Mouse (Mus musculus): ENCODE measurements at regions not wholly inside any gene's neighbourhood (a gene's known extent, or its start where the extent isn't known, plus 50 kb on each side); places are given as distances from the start of the nearest gene placed in this dataset.

- Histone ChIP-seq H3K4me3 (ENCODE audit: low read length) (no peak overlapping the region), H3K27ac (ENCODE audit: low read length) (no peak overlapping the region), H3K4me2 (replicated peaks; ENCODE audit: low read depth, low read length) (no peak overlapping the region), H3K9ac (replicated peaks; ENCODE audit: low read length) (no peak overlapping the region), H3K36me3 (ENCODE audit: insufficient read depth, low read length) (no peaks in the 10 kb centered on the region), H3K4me1 (ENCODE audit: insufficient read depth, low read length) (peaks cover 6% of the 10 kb centered on the region), H3K27me3 (ENCODE audit: insufficient read depth, low read length) (no peaks in the 10 kb centered on the region), H3K9me3 (ENCODE audit: low read length) (no peaks in the 10 kb centered on the region)
- ATAC-seq (ENCODE audit: low FRiP score, low TSS enrichment), result no peak
- 80% methylated on average over 1 of the region's 1 CpGs for WGBS
Observed at GRCm38 (mm10) chr17:48645056-48645455, 190.4 kb downstream of the Unc5cl start.

DNA sequence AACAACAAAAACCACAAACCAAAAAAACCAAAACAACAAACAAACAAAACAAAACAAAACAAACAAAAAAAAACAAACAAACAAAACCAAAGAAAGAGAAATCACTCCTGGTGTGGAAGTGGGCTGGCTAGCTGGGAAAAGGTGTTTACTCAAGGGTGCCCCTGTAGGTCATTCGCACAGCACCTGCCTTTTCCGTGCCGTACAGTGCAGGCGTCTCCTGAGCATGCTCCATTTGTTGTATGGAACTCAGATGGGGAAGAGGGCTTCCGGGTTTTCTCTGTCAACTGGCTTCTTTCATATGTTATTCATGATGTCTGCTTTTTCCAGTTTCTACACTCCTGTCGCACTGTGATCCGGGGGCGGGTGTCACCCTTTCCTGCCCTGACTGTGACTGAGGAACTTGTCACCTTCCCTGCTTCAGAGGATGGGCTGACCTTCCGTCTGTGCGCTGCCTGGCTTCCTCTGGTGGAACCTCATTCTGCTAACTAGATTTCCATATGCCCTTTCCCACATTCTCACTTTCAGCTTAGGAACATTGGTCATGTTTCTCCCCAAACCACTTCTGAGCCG lies 192.0 kb downstream of the Unc5cl start:
- H3K4me1 ChIP-seq (ENCODE audit: insufficient read depth, low read length), result peaks cover 6% of the 10 kb centered on the region

DNA sequence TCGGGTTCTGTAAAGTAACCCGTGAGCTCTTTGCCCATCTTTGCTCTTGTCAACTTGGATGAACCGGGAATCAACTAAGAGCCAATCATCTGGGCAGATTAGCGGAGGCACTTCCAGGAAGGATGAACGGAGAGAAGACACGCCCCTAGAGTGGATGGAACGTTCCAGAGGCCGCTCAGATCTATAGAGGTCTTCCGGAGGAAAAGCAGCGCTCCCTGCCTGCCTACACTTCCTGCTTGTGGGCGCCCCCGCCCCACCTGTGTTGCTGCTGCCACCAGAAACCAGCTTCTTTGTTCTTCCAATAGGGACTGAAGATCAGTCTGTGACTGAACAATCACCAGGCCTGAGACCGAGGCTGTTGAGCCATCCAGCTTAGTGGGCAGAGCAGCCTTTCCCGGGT lies 192.7 kb downstream of the Unc5cl start:
- H3K36me3 ChIP-seq (ENCODE audit: insufficient read depth, low read length), result no peaks in the 10 kb centered on the region
- H3K4me1 ChIP-seq (ENCODE audit: insufficient read depth, low read length), result peaks cover 6% of the 10 kb centered on the region
- H3K9ac ChIP-seq (replicated peaks; ENCODE audit: low read length), result no peak overlapping the region
- H3K9me3 ChIP-seq (ENCODE audit: low read length), result no peaks in the 10 kb centered on the region
- 51% methylated on average over 14 of the region's 14 CpGs for WGBS
- H3K27ac ChIP-seq (ENCODE audit: low read length), result no peak overlapping the region
- peak overlapping the region; percentile 21 for H3K4me3 ChIP-seq (ENCODE audit: low read length)
- H3K4me2 ChIP-seq (replicated peaks; ENCODE audit: low read depth, low read length), result peak overlapping the region; percentile 49
- peak; percentile 61; the same call in 1 of the 2 replicates for ATAC-seq (ENCODE audit: low FRiP score, low TSS enrichment)
- H3K27me3 ChIP-seq (ENCODE audit: insufficient read depth, low read length), result no peaks in the 10 kb centered on the region

More for the DNA sequence above, 192.0 kb downstream of the Unc5cl start:
- 49% methylated on average over 11 of the region's 11 CpGs for WGBS
- Histone ChIP-seq H3K4me2 (replicated peaks; ENCODE audit: low read depth, low read length) (peak overlapping the region; percentile 49), H3K9ac (replicated peaks; ENCODE audit: low read length) (no peak overlapping the region), H3K9me3 (ENCODE audit: low read length) (no peaks in the 10 kb centered on the region), H3K27ac (ENCODE audit: low read length) (no peak overlapping the region), H3K36me3 (ENCODE audit: insufficient read depth, low read length) (no peaks in the 10 kb centered on the region), H3K4me3 (ENCODE audit: low read length) (peak overlapping the region; percentile 21), H3K27me3 (ENCODE audit: insufficient read depth, low read length) (no peaks in the 10 kb centered on the region)
- ATAC-seq (ENCODE audit: low FRiP score, low TSS enrichment), result no peak

GRCm38 (mm10) chr17:48650556-48650955 lies 195.9 kb downstream of the Unc5cl start:
- Histone ChIP-seq H3K4me3 (ENCODE audit: low read length) (no peak overlapping the region), H3K9me3 (ENCODE audit: low read length) (no peaks in the 10 kb centered on the region), H3K36me3 (ENCODE audit: insufficient read depth, low read length) (no peaks in the 10 kb centered on the region), H3K27ac (ENCODE audit: low read length) (no peak overlapping the region), H3K4me1 (ENCODE audit: insufficient read depth, low read length) (no peaks in the 10 kb centered on the region), H3K27me3 (ENCODE audit: insufficient read depth, low read length) (no peaks in the 10 kb centered on the region), H3K9ac (replicated peaks; ENCODE audit: low read length) (no peak overlapping the region), H3K4me2 (replicated peaks; ENCODE audit: low read depth, low read length) (no peak overlapping the region)
- 77% methylated on average over 13 of the region's 13 CpGs for WGBS
- no peak for ATAC-seq (ENCODE audit: low FRiP score, low TSS enrichment)

DNA sequence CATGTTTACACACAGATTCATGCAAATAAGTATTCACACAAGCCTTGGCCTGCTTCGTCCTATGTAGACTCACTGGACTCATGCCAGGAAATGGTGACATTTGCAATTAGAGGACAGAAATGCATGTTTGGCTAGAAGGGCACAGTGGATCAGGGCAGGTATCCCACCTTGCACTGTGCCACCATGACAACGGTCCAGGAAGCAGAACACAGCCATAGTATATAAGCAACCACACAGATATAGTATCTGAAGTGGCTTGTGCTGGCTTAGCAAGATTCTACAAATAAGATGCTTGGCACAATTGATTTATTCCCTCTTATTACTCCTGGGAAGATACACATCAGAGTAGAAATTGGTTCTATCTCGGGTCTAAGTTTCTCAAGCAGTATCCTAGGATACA lies 218.0 kb downstream of the Unc5cl start:
- Histone ChIP-seq H3K4me2 (replicated peaks; ENCODE audit: low read depth, low read length) (no peak overlapping the region), H3K36me3 (ENCODE audit: insufficient read depth, low read length) (no peaks in the 10 kb centered on the region), H3K9me3 (ENCODE audit: low read length) (peaks cover 5% of the 10 kb centered on the region), H3K4me3 (ENCODE audit: low read length) (no peak overlapping the region), H3K27ac (ENCODE audit: low read length) (no peak overlapping the region), H3K9ac (replicated peaks; ENCODE audit: low read length) (no peak overlapping the region), H3K27me3 (ENCODE audit: insufficient read depth, low read length) (no peaks in the 10 kb centered on the region), H3K4me1 (ENCODE audit: insufficient read depth, low read length) (no peaks in the 10 kb centered on the region)
- WGBS, result 82% methylated on average over 3 of the region's 3 CpGs
- ATAC-seq (ENCODE audit: low FRiP score, low TSS enrichment), result no peak

DNA sequence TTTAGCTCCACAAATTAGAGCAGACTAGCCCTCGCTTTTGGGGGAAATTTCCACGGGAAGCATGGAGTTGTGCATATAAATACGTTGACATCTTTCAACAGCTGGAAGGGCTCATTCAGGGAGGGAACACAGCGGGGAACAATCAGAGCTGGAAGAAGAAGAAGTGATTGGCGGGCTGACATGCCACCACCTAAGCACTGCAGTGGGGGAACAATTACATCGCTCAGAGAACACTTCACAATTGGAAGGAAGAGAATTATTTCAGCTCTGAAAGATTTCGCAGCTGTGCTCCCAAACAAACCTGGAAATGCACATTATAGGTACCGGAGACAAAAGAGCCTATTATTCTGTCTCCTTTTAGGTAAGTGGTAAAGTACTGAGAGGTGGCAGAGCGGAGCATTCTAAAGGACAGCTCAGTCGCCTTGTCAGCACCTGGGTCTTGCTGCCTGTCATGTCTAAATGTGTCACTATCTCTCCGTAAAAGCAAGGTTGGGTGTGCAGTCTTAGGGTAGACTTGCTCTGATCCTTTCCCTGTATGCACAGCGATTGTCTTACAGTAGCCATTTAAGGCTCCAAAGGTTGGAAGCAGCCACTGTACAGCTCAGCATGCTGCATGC lies 223.6 kb downstream of the Unc5cl start:
- Histone ChIP-seq H3K27me3 (ENCODE audit: insufficient read depth, low read length) (no peaks in the 10 kb centered on the region), H3K4me3 (ENCODE audit: low read length) (no peak overlapping the region), H3K9ac (replicated peaks; ENCODE audit: low read length) (no peak overlapping the region), H3K4me1 (ENCODE audit: insufficient read depth, low read length) (no peaks in the 10 kb centered on the region), H3K36me3 (ENCODE audit: insufficient read depth, low read length) (no peaks in the 10 kb centered on the region), H3K27ac (ENCODE audit: low read length) (no peak overlapping the region), H3K9me3 (ENCODE audit: low read length) (no peaks in the 10 kb centered on the region), H3K4me2 (replicated peaks; ENCODE audit: low read depth, low read length) (no peak overlapping the region)
- WGBS, result 65% methylated on average over 12 of the region's 12 CpGs
- ATAC-seq (ENCODE audit: low FRiP score, low TSS enrichment), result no peak

- Histone ChIP-seq H3K4me3 (ENCODE audit: low read length) (no peak overlapping the region), H3K9ac (replicated peaks; ENCODE audit: low read length) (no peak overlapping the region), H3K27me3 (ENCODE audit: insufficient read depth, low read length) (no peaks in the 10 kb centered on the region), H3K4me1 (ENCODE audit: insufficient read depth, low read length) (no peaks in the 10 kb centered on the region), H3K9me3 (ENCODE audit: low read length) (no peaks in the 10 kb centered on the region), H3K36me3 (ENCODE audit: insufficient read depth, low read length) (no peaks in the 10 kb centered on the region), H3K27ac (ENCODE audit: low read length) (no peak overlapping the region), H3K4me2 (replicated peaks; ENCODE audit: low read depth, low read length) (no peak overlapping the region)
- no peak for ATAC-seq (ENCODE audit: low FRiP score, low TSS enrichment)
- 85% methylated on average over 10 of the region's 10 CpGs for WGBS
Observed at GRCm38 (mm10) chr17:48680331-48680730, 225.6 kb downstream of the Unc5cl start.

DNA sequence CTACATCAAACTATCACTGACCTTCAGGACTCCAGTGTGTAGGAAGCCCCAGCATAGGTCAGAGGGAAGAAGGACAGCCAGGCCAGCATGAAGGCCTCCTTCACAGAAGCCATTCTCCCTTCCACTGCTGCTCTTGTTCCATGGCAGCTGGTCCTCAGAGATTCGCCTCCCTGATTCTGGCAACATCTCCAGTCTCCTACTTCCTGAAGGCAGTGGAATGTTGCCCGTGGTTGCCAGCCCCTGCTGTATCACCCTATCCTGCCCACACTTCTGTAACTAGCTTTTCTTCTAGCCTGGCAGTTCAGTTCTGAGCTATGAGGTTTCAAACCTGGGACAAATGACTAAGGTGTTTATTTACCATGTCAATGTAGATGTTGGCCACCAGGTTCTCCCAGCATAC lies 234.2 kb downstream of the Unc5cl start:
- ATAC-seq (ENCODE audit: low FRiP score, low TSS enrichment), result no peak
- WGBS, result 56% methylated on average over 2 of the region's 2 CpGs
- H3K4me1 ChIP-seq (ENCODE audit: insufficient read depth, low read length), result no peaks in the 10 kb centered on the region
- no peaks in the 10 kb centered on the region for H3K27me3 ChIP-seq (ENCODE audit: insufficient read depth, low read length)
- no peaks in the 10 kb centered on the region for H3K9me3 ChIP-seq (ENCODE audit: low read length)
- no peaks in the 10 kb centered on the region for H3K36me3 ChIP-seq (ENCODE audit: insufficient read depth, low read length)
- no peak overlapping the region for H3K27ac ChIP-seq (ENCODE audit: low read length)
- no peak overlapping the region for H3K4me2 ChIP-seq (replicated peaks; ENCODE audit: low read depth, low read length)
- H3K4me3 ChIP-seq (ENCODE audit: low read length), result no peak overlapping the region
- no peak overlapping the region for H3K9ac ChIP-seq (replicated peaks; ENCODE audit: low read length)

DNA sequence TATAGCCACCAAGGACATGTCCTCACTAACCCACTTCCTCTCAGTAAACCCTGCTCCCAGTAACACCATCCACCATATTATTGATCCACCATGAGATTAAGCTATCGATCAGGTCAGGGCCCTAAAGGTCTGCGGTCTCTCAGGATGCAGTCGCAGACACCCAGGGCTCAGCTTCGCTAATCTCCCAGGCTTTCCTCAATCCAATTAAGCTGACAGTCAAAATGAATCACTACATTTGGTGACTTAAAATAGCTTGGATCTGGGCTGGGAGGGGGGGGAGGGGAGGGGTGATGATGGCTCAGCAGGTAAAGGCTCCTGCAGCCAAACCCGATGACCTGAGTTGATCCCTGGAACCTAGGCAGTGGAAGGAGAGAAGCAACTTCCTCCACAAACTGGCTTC lies 233.7 kb upstream of the Lrfn2 start:
- Histone ChIP-seq H3K27ac (ENCODE audit: low read length) (no peak overlapping the region), H3K9ac (replicated peaks; ENCODE audit: low read length) (no peak overlapping the region), H3K4me3 (ENCODE audit: low read length) (no peak overlapping the region), H3K4me2 (replicated peaks; ENCODE audit: low read depth, low read length) (no peak overlapping the region), H3K4me1 (ENCODE audit: insufficient read depth, low read length) (no peaks in the 10 kb centered on the region), H3K9me3 (ENCODE audit: low read length) (peaks cover 12% of the 10 kb centered on the region), H3K27me3 (ENCODE audit: insufficient read depth, low read length) (no peaks in the 10 kb centered on the region), H3K36me3 (ENCODE audit: insufficient read depth, low read length) (no peaks in the 10 kb centered on the region)
- 89% methylated on average over 5 of the region's 5 CpGs for WGBS
- no peak for ATAC-seq (ENCODE audit: low FRiP score, low TSS enrichment)

GRCm38 (mm10) chr17:48700591-48700990 lies 231.6 kb upstream of the Lrfn2 start:
- 34% methylated on average over 10 of the region's 10 CpGs for WGBS
- H3K4me3 ChIP-seq (ENCODE audit: low read length), result no peak overlapping the region
- no peaks in the 10 kb centered on the region for H3K4me1 ChIP-seq (ENCODE audit: insufficient read depth, low read length)
- H3K27ac ChIP-seq (ENCODE audit: low read length), result no peak overlapping the region
- H3K9ac ChIP-seq (replicated peaks; ENCODE audit: low read length), result no peak overlapping the region
- no peaks in the 10 kb centered on the region for H3K36me3 ChIP-seq (ENCODE audit: insufficient read depth, low read length)
- H3K9me3 ChIP-seq (ENCODE audit: low read length), result peaks cover 12% of the 10 kb centered on the region
- no peaks in the 10 kb centered on the region for H3K27me3 ChIP-seq (ENCODE audit: insufficient read depth, low read length)
- H3K4me2 ChIP-seq (replicated peaks; ENCODE audit: low read depth, low read length), result no peak overlapping the region
- no peak for ATAC-seq (ENCODE audit: low FRiP score, low TSS enrichment)
